Mouse (Mus musculus): ENCODE data around the gene Gipc3. TPM values are rescaled to one million over a fixed set of nuclear protein-coding genes. Genes with fewer than 3 reads are reported as not detected.

The Gipc3 gene
- polyA plus RNA-seq, 1 experiment from 2014 or later, result 0.05 TPM

GRCm38 (mm10) chr10:81377362-81377664 is 34.2 kb upstream of the Gipc3 start:
- Histone ChIP-seq H3K36me3 (ENCODE audit: control insufficient read depth, insufficient read depth, low read length) (peaks cover 4% of the 10 kb centered on the region; the same call in 1 of the 2 replicates), H3K27ac (ENCODE audit: low read depth, low read length) (no peak overlapping the region), H3K9me3 (ENCODE audit: control insufficient read depth, low read length) (no peaks in the 10 kb centered on the region), H3K4me1 (ENCODE audit: control insufficient read depth, insufficient read depth, low read length) (peaks cover 21% of the 10 kb centered on the region), H3K4me3 (ENCODE audit: low read depth, low read length) (peak overlapping the region; percentile 75), H3K4me2 (ENCODE audit: low read depth, low read length) (peak overlapping the region; percentile 89), H3K9ac (replicated peaks; ENCODE audit: low read depth, low read length) (peak overlapping the region; percentile 79; the same call in 1 of the 2 replicates), H3K27me3 (ENCODE audit: control insufficient read depth, insufficient read depth, low read length) (no peaks in the 10 kb centered on the region)
- 65% methylated on average over 2 of the region's 2 CpGs for WGBS
- ATAC-seq (ENCODE audit: low read depth), result no peak

DNA sequence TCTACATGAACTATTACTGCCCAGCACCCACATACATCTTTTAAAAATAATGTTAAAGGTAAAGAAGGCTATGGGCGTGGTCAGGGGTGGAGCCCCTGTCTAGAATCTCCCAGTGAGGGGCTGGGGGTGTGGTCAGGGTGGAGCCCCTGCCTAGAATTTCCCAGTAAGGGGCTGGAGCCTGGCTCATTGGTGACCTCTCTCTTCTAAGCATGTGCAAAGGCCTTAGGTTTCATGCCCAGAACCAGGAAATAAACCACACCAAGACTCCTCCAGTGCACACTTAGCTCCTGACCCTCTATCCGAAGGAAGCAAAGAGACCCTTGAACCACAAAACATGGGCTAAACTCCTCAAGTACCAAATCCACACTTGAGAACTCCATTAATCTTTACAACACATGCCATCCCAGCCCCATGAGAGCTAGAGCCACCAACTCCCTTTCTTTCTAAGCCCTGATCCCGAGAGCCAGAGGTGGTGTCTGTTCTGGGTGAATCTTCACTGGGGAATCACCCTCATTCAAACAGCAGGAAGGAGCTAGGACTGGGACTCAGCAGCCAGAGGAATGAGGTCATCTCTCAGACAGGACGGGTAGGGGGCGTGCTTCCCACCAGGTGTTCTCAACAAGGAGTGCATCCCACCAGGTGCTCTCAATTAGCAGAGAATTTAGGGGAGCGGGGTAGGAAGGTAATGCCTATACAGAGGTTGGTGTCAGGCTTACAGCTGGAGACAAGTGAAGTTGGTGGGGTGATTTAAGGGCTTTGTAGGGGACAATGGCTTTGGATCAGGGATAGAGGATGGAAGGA is 33.7 kb upstream of the Gipc3 start:
- Histone ChIP-seq H3K27ac (ENCODE audit: low read depth, low read length) (no peak overlapping the region), H3K9ac (replicated peaks; ENCODE audit: low read depth, low read length) (no peak overlapping the region; the same call in 1 of the 2 replicates), H3K4me3 (ENCODE audit: low read depth, low read length) (peak overlapping the region; percentile 75), H3K4me2 (ENCODE audit: low read depth, low read length) (peak overlapping the region; percentile 89), H3K9me3 (ENCODE audit: control insufficient read depth, low read length) (no peaks in the 10 kb centered on the region), H3K4me1 (ENCODE audit: control insufficient read depth, insufficient read depth, low read length) (peaks cover 21% of the 10 kb centered on the region), H3K27me3 (ENCODE audit: control insufficient read depth, insufficient read depth, low read length) (no peaks in the 10 kb centered on the region), H3K36me3 (ENCODE audit: control insufficient read depth, insufficient read depth, low read length) (peaks cover 4% of the 10 kb centered on the region; the same call in 1 of the 2 replicates)
- 43% methylated on average over 6 of the region's 6 CpGs for WGBS
- ATAC-seq (ENCODE audit: low read depth), result no peak

GRCm38 (mm10) chr10:81375322-81375721 is 32.3 kb upstream of the Gipc3 start:
- WGBS, result 92% methylated on average over 10 of the region's 10 CpGs
- no peaks in the 10 kb centered on the region for H3K9me3 ChIP-seq (ENCODE audit: control insufficient read depth, low read length)

GRCm38 (mm10) chr10:81367207-81367495 is 24.1 kb upstream of the Gipc3 start:
- no peak for ATAC-seq (ENCODE audit: low read depth)
- Histone ChIP-seq H3K4me2 (ENCODE audit: low read depth, low read length) (no peak overlapping the region), H3K36me3 (ENCODE audit: control insufficient read depth, insufficient read depth, low read length) (peaks cover 39% of the 10 kb centered on the region), H3K9ac (replicated peaks; ENCODE audit: low read depth, low read length) (no peak overlapping the region), H3K27ac (ENCODE audit: low read depth, low read length) (no peak overlapping the region), H3K4me1 (ENCODE audit: control insufficient read depth, insufficient read depth, low read length) (peaks cover 10% of the 10 kb centered on the region; the same call in 1 of the 2 replicates), H3K4me3 (ENCODE audit: low read depth, low read length) (no peak overlapping the region), H3K9me3 (ENCODE audit: control insufficient read depth, low read length) (no peaks in the 10 kb centered on the region), H3K27me3 (ENCODE audit: control insufficient read depth, insufficient read depth, low read length) (0 out of 2 replicates have a peak, but pooled peaks cover 3% of the 10 kb centered on the region)
- WGBS, result 50% methylated on average over 6 of the region's 6 CpGs

More at GRCm38 (mm10) chr10:81375322-81375721, 32.3 kb upstream of the Gipc3 start:
- no peak overlapping the region for H3K4me3 ChIP-seq (ENCODE audit: low read depth, low read length)
- H3K9ac ChIP-seq (replicated peaks; ENCODE audit: low read depth, low read length), result no peak overlapping the region
- ATAC-seq (ENCODE audit: low read depth), result no peak
- no peak overlapping the region for H3K27ac ChIP-seq (ENCODE audit: low read depth, low read length)
- peaks cover 8% of the 10 kb centered on the region; the same call in 1 of the 2 replicates for H3K36me3 ChIP-seq (ENCODE audit: control insufficient read depth, insufficient read depth, low read length)
- H3K4me2 ChIP-seq (ENCODE audit: low read depth, low read length), result no peak overlapping the region
- peaks cover 21% of the 10 kb centered on the region for H3K4me1 ChIP-seq (ENCODE audit: control insufficient read depth, insufficient read depth, low read length)
- no peaks in the 10 kb centered on the region for H3K27me3 ChIP-seq (ENCODE audit: control insufficient read depth, insufficient read depth, low read length)

DNA sequence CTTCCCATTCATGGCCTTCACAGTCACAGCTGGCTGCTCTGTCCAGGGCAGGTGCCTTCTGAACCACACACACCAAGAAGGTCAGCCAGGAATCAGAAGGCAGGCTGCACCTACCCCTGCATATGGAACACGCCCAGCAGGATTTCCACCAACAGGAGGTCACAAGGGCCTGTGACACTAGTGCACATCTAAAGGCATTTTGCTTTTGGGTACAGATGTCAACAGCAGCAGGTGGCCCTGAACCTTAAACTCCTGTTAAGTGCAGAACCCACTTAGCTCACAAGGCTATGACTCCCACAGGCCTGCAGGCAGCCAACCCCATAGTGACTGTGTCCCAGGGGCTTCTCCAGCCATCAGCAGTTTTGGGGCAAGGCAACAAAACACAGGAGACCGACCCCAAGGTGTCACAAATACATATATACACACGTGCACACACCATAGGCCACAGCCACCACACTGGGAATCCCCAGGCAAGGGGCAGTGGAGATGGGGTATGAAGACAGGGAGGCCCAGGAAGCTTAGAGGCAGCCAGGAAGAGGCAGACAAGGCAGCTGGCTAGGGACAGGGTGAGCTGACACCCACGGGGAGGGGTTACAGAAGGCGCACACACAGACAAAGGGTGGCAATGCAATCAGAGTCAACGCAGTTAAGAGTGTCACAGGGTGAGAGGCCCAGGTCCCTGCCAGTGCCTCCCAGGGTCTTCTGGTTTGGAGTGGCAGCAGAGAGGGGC is 23.6 kb upstream of the Gipc3 start:
- Histone ChIP-seq H3K4me2 (ENCODE audit: low read depth, low read length) (no peak overlapping the region), H3K36me3 (ENCODE audit: control insufficient read depth, insufficient read depth, low read length) (peaks cover 39% of the 10 kb centered on the region), H3K9ac (replicated peaks; ENCODE audit: low read depth, low read length) (no peak overlapping the region), H3K27me3 (ENCODE audit: control insufficient read depth, insufficient read depth, low read length) (0 out of 2 replicates have a peak, but pooled peaks cover 3% of the 10 kb centered on the region), H3K4me1 (ENCODE audit: control insufficient read depth, insufficient read depth, low read length) (peaks cover 10% of the 10 kb centered on the region; the same call in 1 of the 2 replicates), H3K27ac (ENCODE audit: low read depth, low read length) (no peak overlapping the region), H3K9me3 (ENCODE audit: control insufficient read depth, low read length) (no peaks in the 10 kb centered on the region), H3K4me3 (ENCODE audit: low read depth, low read length) (no peak overlapping the region)
- ATAC-seq (ENCODE audit: low read depth), result no peak
- 81% methylated on average over 6 of the region's 6 CpGs for WGBS

GRCm38 (mm10) chr10:81365672-81366476 is 22.8 kb upstream of the Gipc3 start, which contains the start of gene 4930404N11Rik:
Gene 4930404N11Rik (minus strand): TSS chr10:81365816.
- Histone ChIP-seq H3K27ac (ENCODE audit: low read depth, low read length) (no peak within 1 kb of the TSS), H3K4me1 (ENCODE audit: control insufficient read depth, insufficient read depth, low read length) (peaks cover 10% of the 10 kb centered on the region; the same call in 1 of the 2 replicates), H3K36me3 (ENCODE audit: control insufficient read depth, insufficient read depth, low read length) (peaks cover 39% of the 10 kb centered on the region), H3K4me2 (ENCODE audit: low read depth, low read length) (peak within 1 kb of the TSS; percentile 30; the same call in 1 of the 2 replicates), H3K27me3 (ENCODE audit: control insufficient read depth, insufficient read depth, low read length) (0 out of 2 replicates have a peak, but pooled peaks cover 3% of the 10 kb centered on the region), H3K9me3 (ENCODE audit: control insufficient read depth, low read length) (no peaks in the 10 kb centered on the region), H3K9ac (replicated peaks; ENCODE audit: low read depth, low read length) (no peak within 1 kb of the TSS), H3K4me3 (ENCODE audit: low read depth, low read length) (no peak within 1 kb of the TSS)
- 0 out of 2 replicates have a peak, but pooled peaks have one; percentile 7 for ATAC-seq (ENCODE audit: low read depth)
- 14% methylated on average over 12 of the region's 12 CpGs for WGBS

DNA sequence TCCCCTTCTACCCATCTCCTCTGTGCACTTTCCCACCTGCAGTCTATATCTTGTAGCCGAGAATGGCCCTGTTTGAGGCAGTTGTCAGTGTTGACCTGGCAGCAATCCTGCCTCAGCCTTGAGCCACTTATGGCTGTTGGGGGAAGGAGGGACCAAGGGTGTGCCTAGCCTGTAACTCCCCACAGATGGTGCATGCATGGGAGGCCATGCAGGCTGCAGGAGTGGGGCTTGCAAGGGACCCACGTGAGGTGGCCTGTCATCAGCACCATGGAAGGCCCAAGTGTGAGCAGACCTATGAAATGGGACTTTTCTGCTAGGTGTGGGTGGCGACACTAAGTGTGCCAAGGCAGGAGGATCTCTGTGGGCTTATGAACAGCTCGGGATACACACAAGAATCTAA is 22.0 kb upstream of the Gipc3 start:
- Histone ChIP-seq H3K4me3 (ENCODE audit: low read depth, low read length) (no peak overlapping the region), H3K36me3 (ENCODE audit: control insufficient read depth, insufficient read depth, low read length) (peaks cover 33% of the 10 kb centered on the region), H3K9me3 (ENCODE audit: control insufficient read depth, low read length) (no peaks in the 10 kb centered on the region), H3K27me3 (ENCODE audit: control insufficient read depth, insufficient read depth, low read length) (0 out of 2 replicates have a peak, but pooled peaks cover 3% of the 10 kb centered on the region), H3K9ac (replicated peaks; ENCODE audit: low read depth, low read length) (no peak overlapping the region), H3K4me1 (ENCODE audit: control insufficient read depth, insufficient read depth, low read length) (peaks cover 12% of the 10 kb centered on the region; the same call in 1 of the 2 replicates), H3K4me2 (ENCODE audit: low read depth, low read length) (no peak overlapping the region), H3K27ac (ENCODE audit: low read depth, low read length) (no peak overlapping the region)
- WGBS, result 44% methylated on average over 4 of the region's 4 CpGs
- no peak; the same call in 1 of the 2 replicates for ATAC-seq (ENCODE audit: low read depth)

- H3K4me1 ChIP-seq (ENCODE audit: control insufficient read depth, insufficient read depth, low read length), result peaks cover 12% of the 10 kb centered on the region; the same call in 1 of the 2 replicates
- H3K9me3 ChIP-seq (ENCODE audit: control insufficient read depth, low read length), result no peaks in the 10 kb centered on the region
- peaks cover 29% of the 10 kb centered on the region for H3K36me3 ChIP-seq (ENCODE audit: control insufficient read depth, insufficient read depth, low read length)
- no peak for ATAC-seq (ENCODE audit: low read depth)
- H3K4me2 ChIP-seq (ENCODE audit: low read depth, low read length), result peak overlapping the region; percentile 30; the same call in 1 of the 2 replicates
- H3K4me3 ChIP-seq (ENCODE audit: low read depth, low read length), result no peak overlapping the region
- no peak overlapping the region for H3K9ac ChIP-seq (replicated peaks; ENCODE audit: low read depth, low read length)
- no peak overlapping the region for H3K27ac ChIP-seq (ENCODE audit: low read depth, low read length)
- WGBS, result 11% methylated on average over 28 of the region's 28 CpGs
- 0 out of 2 replicates have a peak, but pooled peaks cover 3% of the 10 kb centered on the region for H3K27me3 ChIP-seq (ENCODE audit: control insufficient read depth, insufficient read depth, low read length)
Observed at GRCm38 (mm10) chr10:81364666-81365065, 21.6 kb upstream of the Gipc3 start.

Measured in neural tube, embryonic 14.5 days (tissue).